In genomic region chr14:122406541-122407219, GRCm38 (mm10) we compare ENCODE assay signal across 8 mouse cellular contexts. TPM values are rescaled to one million over a fixed set of nuclear protein-coding genes. Genes with fewer than 3 reads are reported as not detected.
DNase-seq lines count a peak whose midpoint lies in the region; ATAC-seq and TF ChIP-seq lines count a peak whose summit lies in the region.

No protein-coding gene starts in this region.

- peak overlapping the region; percentile 52 for H3K4me2 ChIP-seq in intestine, embryonic 14.5 days (ENCODE audit: low read length)
- H3K4me2 ChIP-seq in limb, embryonic 15.5 days = peak overlapping the region; percentile 70

- H3K9ac ChIP-seq in intestine, embryonic 14.5 days (ENCODE audit: low read length) = 0 out of 2 replicates have a peak overlapping the region, but pooled peaks have one; percentile 3
- H3K9ac ChIP-seq in limb, embryonic 15.5 days = 0 out of 2 replicates have a peak overlapping the region, but pooled peaks have one; percentile 3

- no peaks in the 10 kb centered on the region for H3K9me3 ChIP-seq in intestine, embryonic 14.5 days (ENCODE audit: control insufficient read depth, low read length)
- no peaks in the 10 kb centered on the region for H3K9me3 ChIP-seq in limb, embryonic 15.5 days

- H3K4me1 ChIP-seq in embryonic fibroblast, embryonic 13.5 days (ENCODE audit: control insufficient read depth, insufficient read depth, low read length) = no peaks in the 10 kb centered on the region
- H3K4me1 ChIP-seq in intestine, embryonic 14.5 days (replicated peaks; ENCODE audit: control insufficient read depth, insufficient read depth, low read length) = peaks cover 6% of the 10 kb centered on the region
- peaks cover 17% of the 10 kb centered on the region for H3K4me1 ChIP-seq in limb, embryonic 15.5 days

- TF ChIP-seq CTCF in embryonic fibroblast, embryonic 13.5 days (IDR thresholded peaks at IDR 0.05; ENCODE audit: borderline replicate concordance, insufficient read depth, low read length) = no peak

- H3K27ac ChIP-seq in embryonic fibroblast, embryonic 13.5 days (ENCODE audit: insufficient read depth, low read length) = no peak overlapping the region
- H3K27ac ChIP-seq in intestine, embryonic 14.5 days (ENCODE audit: low read depth) = no peak overlapping the region
- no peak overlapping the region for H3K27ac ChIP-seq in limb, embryonic 15.5 days

- 0 out of 2 replicates have a peak overlapping the region, but pooled peaks have one; percentile 4 for H3K4me3 ChIP-seq in embryonic fibroblast, embryonic 13.5 days (ENCODE audit: insufficient read depth, low read length)
- H3K4me3 ChIP-seq in intestine, embryonic 14.5 days (ENCODE audit: low read depth, low read length) = peak overlapping the region; percentile 27
- peak overlapping the region; percentile 38 for H3K4me3 ChIP-seq in limb, embryonic 15.5 days

- TF ChIP-seq POLR2A in embryonic fibroblast, embryonic 13.5 days (IDR thresholded peaks at IDR 0.05; ENCODE audit: low read depth, low read length) = no peak

- H3K36me3 ChIP-seq in intestine, embryonic 14.5 days (ENCODE audit: control insufficient read depth, insufficient read depth, low read length) = no peaks in the 10 kb centered on the region
- no peaks in the 10 kb centered on the region for H3K36me3 ChIP-seq in limb, embryonic 15.5 days

- ATAC-seq in cerebellum, adult (ENCODE audit: insufficient number of reproducible peaks, low FRiP score, low TSS enrichment) = peak; percentile 36; the same call in 1 of the 2 replicates
- ATAC-seq in intestine, embryonic 14.5 days (replicated peaks; ENCODE audit: low FRiP score, low TSS enrichment, low read depth) = 0 out of 2 replicates have a peak, but pooled peaks have one; percentile 55
- no peak for ATAC-seq in limb, embryonic 15.5 days (ENCODE audit: insufficient number of reproducible peaks, low FRiP score, low TSS enrichment, low read depth)
- ATAC-seq in inflammation-experienced regulatory T-cells, adult 6 months = no peak

- 2% methylated on average over 58 of the region's 58 CpGs for WGBS in intestine, embryonic 14.5 days
- 2% methylated on average over 58 of the region's 58 CpGs for WGBS in limb, embryonic 15.5 days

- H3K27me3 ChIP-seq in intestine, embryonic 14.5 days (replicated peaks; ENCODE audit: control insufficient read depth, insufficient read depth, low read length) = peaks cover 55% of the 10 kb centered on the region
- H3K27me3 ChIP-seq in limb, embryonic 15.5 days = peaks cover 78% of the 10 kb centered on the region

- no peak for DNase-seq in cerebellum, adult 11-12 months
- peak; percentile 42 for DNase-seq in ZHBTc4 (ENCODE audit: low read depth, low spot score)
- DNase-seq in intestine, embryonic 14.5 days (ENCODE audit: low spot score) = peak; percentile 66
- DNase-seq in right cerebral cortex, postnatal 10 days (ENCODE audit: low spot score in 2 of 2) = peak; percentile 47 to 49

RNA-seq across cellular contexts. Expression of gene Gm5089, which starts 44.2 kb away (rescaled TPM):
- not detected in 2 replicates for polyA plus RNA-seq in embryonic fibroblast, embryonic 13.5 days (2011; ENCODE audit: insufficient read length, low read depth, missing spikeins)
- not detected in 2 replicates for polyA plus RNA-seq in intestine, embryonic 14.5 days (2014; fragmentation: Nextera tagmentation; extraction: Ambion mirVana)
- polyA plus RNA-seq in limb, embryonic 15.5 days (2015; fragmentation: Nextera tagmentation; extraction: Ambion mirVana) = 0.14 TPM in 2 replicates
- polyA plus RNA-seq in inflammation-experienced regulatory T-cells, adult 6 months (2017; shearing (Covaris generic)) = not detected

RNA-seq across cellular contexts. Expression of gene Zic5, which starts 58.8 kb away (rescaled TPM):
- polyA plus RNA-seq in embryonic fibroblast, embryonic 13.5 days (2011; ENCODE audit: insufficient read length, low read depth, missing spikeins) = 0.30 and 0.93 TPM in 2 replicates
- polyA plus RNA-seq in intestine, embryonic 14.5 days (2014; fragmentation: Nextera tagmentation; extraction: Ambion mirVana) = not detected in 2 replicates
- 0.46 and 0.52 TPM in 2 replicates for polyA plus RNA-seq in limb, embryonic 15.5 days (2015; fragmentation: Nextera tagmentation; extraction: Ambion mirVana)
- under 1 TPM in 1 of 3 experiments, not detected in 2; 0.27 TPM for polyA plus RNA-seq in inflammation-experienced regulatory T-cells, adult 6 months (2017; shearing (Covaris generic))

Comparison
In these comparisons a context has a peak if more than half of its experiments do, and no peak if none do; other contexts are left out.
1. ATAC-seq: peak in cerebellum, adult (single experiment) and intestine, embryonic 14.5 days (single experiment); none in limb, embryonic 15.5 days (single experiment) and inflammation-experienced regulatory T-cells, adult 6 months (single experiment).
2. Peak in every context shown above with its lines, with median percentiles within 50 percentile points of each other: H3K4me3 ChIP-seq.